Mouse (Mus musculus): ENCODE measurements around the gene Lima1. TPM values are rescaled to one million over a fixed set of nuclear protein-coding genes. Genes with fewer than 3 reads are reported as not detected.

Lima1 gene
- polyA plus RNA-seq, 1 experiment, result 18.3 TPM

DNA sequence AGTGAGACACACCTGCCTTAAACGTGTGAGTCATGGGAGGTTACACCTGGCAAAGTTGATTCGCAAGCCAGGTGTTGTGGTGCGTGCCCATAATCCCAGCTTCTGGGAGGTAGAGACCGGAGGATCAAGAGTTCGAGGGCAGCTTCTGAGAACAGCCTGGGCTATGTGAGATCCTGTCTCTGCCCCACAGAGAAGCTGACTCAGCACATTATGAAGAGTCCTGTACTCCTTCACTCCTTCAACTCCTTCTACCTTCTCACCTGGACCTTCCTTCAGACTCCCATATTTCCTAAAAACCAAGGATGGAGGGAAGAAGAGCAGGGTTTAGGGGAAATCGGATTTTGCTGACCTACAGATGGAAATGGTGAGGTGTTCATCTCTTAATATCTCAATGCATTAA is 61.6 kb downstream of the Lima1 start:
- peaks cover 2% of the 10 kb centered on the region; the same call in 1 of the 2 replicates for H3K4me1 ChIP-seq (ENCODE audit: control insufficient read depth, insufficient read depth, insufficient read length, low read length)
- H3K4me3 ChIP-seq (ENCODE audit: insufficient read depth, low read depth, low read length), result no peak overlapping the region
- no peak overlapping the region for H3K27ac ChIP-seq (replicated peaks; ENCODE audit: low read depth, low read length)

GRCm38 (mm10) chr15:99812097-99812496 is 63.2 kb downstream of the Lima1 start:
- Histone ChIP-seq H3K27ac (replicated peaks; ENCODE audit: low read depth, low read length) (no peak overlapping the region), H3K4me3 (ENCODE audit: insufficient read depth, low read depth, low read length) (no peak overlapping the region), H3K4me1 (ENCODE audit: control insufficient read depth, insufficient read depth, insufficient read length, low read length) (no peaks in the 10 kb centered on the region)

- Histone ChIP-seq H3K4me1 (ENCODE audit: control insufficient read depth, insufficient read depth, insufficient read length, low read length) (0 out of 2 replicates have a peak, but pooled peaks cover under 1% of the 10 kb centered on the region), H3K27ac (replicated peaks; ENCODE audit: low read depth, low read length) (no peak overlapping the region), H3K4me3 (ENCODE audit: insufficient read depth, low read depth, low read length) (no peak overlapping the region)
Observed at GRCm38 (mm10) chr15:99807776-99808735, 67.2 kb downstream of the Lima1 start.

DNA sequence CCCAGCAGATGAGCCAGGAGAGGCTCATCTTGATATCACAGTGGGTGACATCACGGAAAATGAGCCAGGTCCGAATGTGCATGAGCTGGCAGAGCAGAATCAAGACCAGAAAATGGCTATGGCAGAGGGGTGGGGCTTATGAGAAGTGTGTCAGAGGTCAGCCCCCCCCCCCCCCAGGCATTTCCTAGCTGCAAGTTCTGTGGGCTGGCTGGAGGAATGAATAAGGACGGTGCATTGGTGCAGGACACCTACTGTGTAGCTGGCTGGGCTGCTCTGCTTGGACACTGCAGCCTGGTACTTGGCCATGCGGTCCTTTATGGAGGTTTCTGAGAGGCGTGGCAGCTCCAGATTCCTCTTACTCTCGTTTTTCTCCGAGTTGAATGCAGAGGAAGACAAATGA is 69.1 kb downstream of the Lima1 start:
- Histone ChIP-seq H3K4me3 (ENCODE audit: insufficient read depth, low read depth, low read length) (no peak overlapping the region), H3K27ac (replicated peaks; ENCODE audit: low read depth, low read length) (no peak overlapping the region), H3K4me1 (ENCODE audit: control insufficient read depth, insufficient read depth, insufficient read length, low read length) (0 out of 2 replicates have a peak, but pooled peaks cover 4% of the 10 kb centered on the region)

GRCm38 (mm10) chr15:99805673-99806072 is 69.6 kb downstream of the Lima1 start:
- Histone ChIP-seq H3K4me1 (ENCODE audit: control insufficient read depth, insufficient read depth, insufficient read length, low read length) (0 out of 2 replicates have a peak, but pooled peaks cover 4% of the 10 kb centered on the region), H3K4me3 (ENCODE audit: insufficient read depth, low read depth, low read length) (no peak overlapping the region)

DNA sequence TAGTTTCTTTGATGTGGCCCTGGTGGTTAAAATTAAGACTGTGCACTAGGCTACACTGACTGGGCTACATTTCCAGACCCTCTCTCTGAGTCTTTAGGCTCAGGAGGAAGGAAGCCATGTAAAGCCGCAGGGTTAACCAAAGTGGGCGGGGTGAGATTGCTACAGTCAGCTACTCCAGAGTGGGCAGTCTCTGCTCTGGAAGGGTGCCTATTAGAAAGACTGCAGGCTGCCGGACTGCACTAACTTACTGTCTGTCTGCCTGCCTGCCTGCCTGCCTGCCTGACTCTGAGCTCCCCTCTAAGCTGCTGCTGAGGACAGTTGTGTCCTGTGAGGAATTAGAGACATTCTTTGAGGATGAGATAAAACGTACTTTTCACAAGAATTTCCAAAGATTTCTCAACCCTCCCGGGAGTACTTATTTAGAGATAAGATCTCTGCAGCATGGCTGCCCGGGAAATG is 72.0 kb downstream of the Lima1 start:
- H3K27ac ChIP-seq (replicated peaks; ENCODE audit: low read depth, low read length), result no peak overlapping the region
- 0 out of 2 replicates have a peak, but pooled peaks cover 4% of the 10 kb centered on the region for H3K4me1 ChIP-seq (ENCODE audit: control insufficient read depth, insufficient read depth, insufficient read length, low read length)
- H3K4me3 ChIP-seq (ENCODE audit: insufficient read depth, low read depth, low read length), result no peak overlapping the region

More at GRCm38 (mm10) chr15:99805673-99806072, 69.6 kb downstream of the Lima1 start:
- no peak overlapping the region for H3K27ac ChIP-seq (replicated peaks; ENCODE audit: low read depth, low read length)

DNA sequence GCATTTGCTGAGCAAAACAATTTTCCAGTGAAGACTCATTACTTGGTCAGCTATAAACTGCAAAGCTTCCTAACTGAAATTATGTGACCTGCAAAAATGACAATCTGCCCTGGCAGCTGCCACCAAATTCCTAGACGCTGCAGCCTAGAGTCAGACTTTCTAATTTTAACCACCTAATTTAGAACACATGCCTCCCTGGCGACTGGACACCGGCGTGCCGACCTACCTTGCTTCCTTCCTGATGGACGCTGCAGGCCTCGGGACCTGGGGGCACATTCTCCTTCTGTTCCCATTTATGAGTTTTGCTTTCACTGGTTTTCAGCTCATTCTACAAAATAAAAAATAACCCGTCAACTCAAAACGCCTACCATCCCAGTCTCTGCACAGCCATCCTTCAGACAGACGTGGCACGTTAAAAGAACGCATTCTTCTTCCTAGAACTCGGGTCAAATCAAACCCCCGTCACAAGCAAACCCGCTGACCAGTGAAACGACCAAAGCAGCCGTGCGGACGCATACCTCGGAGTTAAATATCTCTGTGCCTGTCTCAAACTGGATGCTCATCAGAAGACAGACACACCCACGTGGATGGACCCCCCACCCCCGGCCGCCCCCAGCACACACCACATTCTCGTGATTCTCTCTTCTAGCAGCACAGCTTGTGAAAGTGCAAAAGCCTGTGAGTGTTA is 73.2 kb downstream of the Lima1 start:
- Histone ChIP-seq H3K4me1 (ENCODE audit: control insufficient read depth, insufficient read depth, insufficient read length, low read length) (0 out of 2 replicates have a peak, but pooled peaks cover 4% of the 10 kb centered on the region), H3K27ac (replicated peaks; ENCODE audit: low read depth, low read length) (no peak overlapping the region), H3K4me3 (ENCODE audit: insufficient read depth, low read depth, low read length) (no peak overlapping the region)

DNA sequence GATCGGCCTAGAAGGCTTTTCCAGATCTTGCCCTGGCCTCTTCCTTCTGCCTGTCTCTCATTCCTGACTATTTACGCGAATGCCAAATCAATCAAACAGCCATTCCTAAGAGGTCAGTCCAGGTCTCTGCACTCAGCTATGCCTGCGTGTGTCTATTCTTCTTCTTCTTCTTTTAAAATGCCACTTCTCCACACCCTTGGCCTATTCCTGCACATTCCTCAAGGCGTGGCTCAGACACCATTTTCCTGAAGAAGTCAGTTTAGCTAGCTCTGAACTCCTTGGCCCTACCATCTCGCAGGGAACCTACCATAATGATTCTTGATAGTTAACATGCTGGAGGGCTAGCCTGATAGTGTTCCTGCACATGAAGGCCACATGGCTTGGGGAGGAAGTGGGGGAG is 75.5 kb downstream of the Lima1 start:
- H3K4me1 ChIP-seq (ENCODE audit: control insufficient read depth, insufficient read depth, insufficient read length, low read length), result 0 out of 2 replicates have a peak, but pooled peaks cover 4% of the 10 kb centered on the region
- no peak overlapping the region for H3K27ac ChIP-seq (replicated peaks; ENCODE audit: low read depth, low read length)
- no peak overlapping the region for H3K4me3 ChIP-seq (ENCODE audit: insufficient read depth, low read depth, low read length)

DNA sequence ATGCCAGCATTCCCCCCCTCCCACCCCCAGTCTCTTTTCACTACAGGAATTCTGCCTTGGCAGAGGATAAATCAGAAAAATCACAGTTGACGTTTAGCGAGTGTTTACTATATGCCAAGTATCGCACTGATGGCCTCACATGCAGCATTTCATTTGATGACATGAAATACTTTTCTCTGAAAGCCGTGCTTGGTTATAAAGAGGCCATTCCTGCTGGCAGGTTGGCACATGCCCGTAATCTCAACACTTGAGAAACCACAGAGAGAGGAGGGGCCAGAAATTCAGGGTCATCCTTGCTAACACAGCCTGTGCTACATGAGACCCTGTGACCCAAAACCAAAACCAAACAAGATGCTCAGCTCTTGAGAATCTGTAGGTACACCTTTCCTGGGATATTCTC is 77.4 kb downstream of the Lima1 start:
- Histone ChIP-seq H3K4me3 (ENCODE audit: insufficient read depth, low read depth, low read length) (no peak overlapping the region), H3K27ac (replicated peaks; ENCODE audit: low read depth, low read length) (no peak overlapping the region), H3K4me1 (ENCODE audit: control insufficient read depth, insufficient read depth, insufficient read length, low read length) (0 out of 2 replicates have a peak, but pooled peaks cover 2% of the 10 kb centered on the region)

DNA sequence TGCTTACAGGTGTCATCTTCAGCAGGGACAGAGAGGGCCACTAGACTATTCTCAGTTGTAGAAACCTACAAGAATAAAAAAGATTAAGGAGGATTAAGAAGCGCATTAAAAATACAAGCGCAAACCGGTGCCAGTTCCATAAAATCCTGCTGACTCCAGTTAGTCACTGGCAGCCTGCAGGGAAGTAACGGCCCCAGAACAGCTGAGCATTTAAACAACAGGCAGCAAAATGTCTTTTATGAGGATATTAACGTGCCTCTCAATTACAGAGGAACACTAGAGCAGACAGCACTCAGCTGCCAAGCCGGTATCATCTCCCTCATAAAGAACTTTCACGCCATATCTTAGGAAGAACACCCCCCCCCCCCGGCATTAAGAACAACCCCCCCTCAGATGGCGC is 78.5 kb downstream of the Lima1 start:
- no peak overlapping the region for H3K27ac ChIP-seq (replicated peaks; ENCODE audit: low read depth, low read length)
- no peak overlapping the region for H3K4me3 ChIP-seq (ENCODE audit: insufficient read depth, low read depth, low read length)
- no peaks in the 10 kb centered on the region for H3K4me1 ChIP-seq (ENCODE audit: control insufficient read depth, insufficient read depth, insufficient read length, low read length)

DNA sequence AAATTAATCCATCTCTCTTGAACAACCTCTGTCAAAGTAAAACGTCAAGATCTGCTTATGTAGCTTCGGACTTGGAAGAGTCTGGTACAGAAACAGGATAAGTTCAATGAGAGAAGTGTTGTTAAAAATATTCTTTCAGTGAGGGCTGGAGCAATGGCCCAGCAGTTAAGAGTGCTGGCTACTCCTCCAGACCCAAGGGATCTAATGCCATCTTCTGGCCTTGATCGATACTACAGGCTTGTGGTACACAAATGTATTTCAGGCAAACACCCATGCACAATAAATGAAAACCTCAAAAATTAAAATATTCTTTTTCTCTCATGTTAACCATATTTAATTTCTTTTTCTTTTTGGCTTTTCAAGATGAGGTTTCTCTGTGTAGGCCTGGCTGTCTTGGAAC is 79.2 kb downstream of the Lima1 start:
- Histone ChIP-seq H3K4me3 (ENCODE audit: insufficient read depth, low read depth, low read length) (no peak overlapping the region), H3K27ac (replicated peaks; ENCODE audit: low read depth, low read length) (no peak overlapping the region), H3K4me1 (ENCODE audit: control insufficient read depth, insufficient read depth, insufficient read length, low read length) (no peaks in the 10 kb centered on the region)

GRCm38 (mm10) chr15:99792221-99792815 is 82.9 kb downstream of the Lima1 start:
- Histone ChIP-seq H3K27ac (replicated peaks; ENCODE audit: low read depth, low read length) (no peak overlapping the region), H3K4me3 (ENCODE audit: insufficient read depth, low read depth, low read length) (no peak overlapping the region), H3K4me1 (ENCODE audit: control insufficient read depth, insufficient read depth, insufficient read length, low read length) (no peaks in the 10 kb centered on the region)

DNA sequence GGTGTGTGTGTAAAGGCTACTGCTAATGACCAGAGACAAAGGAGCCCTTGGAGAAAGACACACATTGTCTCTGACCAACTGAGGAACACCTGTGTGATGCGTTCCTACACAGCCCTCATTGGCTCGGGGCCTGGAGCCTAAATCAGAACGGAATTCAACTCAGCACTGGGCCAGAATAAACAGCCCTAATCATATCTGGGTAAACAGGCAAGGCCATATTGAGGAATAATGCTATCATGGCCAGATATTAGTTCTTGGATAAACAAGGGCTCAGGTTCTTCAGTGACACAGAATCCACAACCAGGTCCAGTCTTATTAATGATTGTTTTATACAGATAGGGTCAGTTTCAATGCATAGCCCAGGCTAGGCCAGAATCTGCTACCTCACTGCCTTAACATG is 84.3 kb downstream of the Lima1 start:
- no peak overlapping the region for H3K4me3 ChIP-seq (ENCODE audit: insufficient read depth, low read depth, low read length)
- H3K4me1 ChIP-seq (ENCODE audit: control insufficient read depth, insufficient read depth, insufficient read length, low read length), result no peaks in the 10 kb centered on the region
- H3K27ac ChIP-seq (replicated peaks; ENCODE audit: low read depth, low read length), result no peak overlapping the region

GRCm38 (mm10) chr15:99790464-99790863 is 84.8 kb downstream of the Lima1 start:
- Histone ChIP-seq H3K4me3 (ENCODE audit: insufficient read depth, low read depth, low read length) (no peak overlapping the region), H3K4me1 (ENCODE audit: control insufficient read depth, insufficient read depth, insufficient read length, low read length) (no peaks in the 10 kb centered on the region), H3K27ac (replicated peaks; ENCODE audit: low read depth, low read length) (no peak overlapping the region)

DNA sequence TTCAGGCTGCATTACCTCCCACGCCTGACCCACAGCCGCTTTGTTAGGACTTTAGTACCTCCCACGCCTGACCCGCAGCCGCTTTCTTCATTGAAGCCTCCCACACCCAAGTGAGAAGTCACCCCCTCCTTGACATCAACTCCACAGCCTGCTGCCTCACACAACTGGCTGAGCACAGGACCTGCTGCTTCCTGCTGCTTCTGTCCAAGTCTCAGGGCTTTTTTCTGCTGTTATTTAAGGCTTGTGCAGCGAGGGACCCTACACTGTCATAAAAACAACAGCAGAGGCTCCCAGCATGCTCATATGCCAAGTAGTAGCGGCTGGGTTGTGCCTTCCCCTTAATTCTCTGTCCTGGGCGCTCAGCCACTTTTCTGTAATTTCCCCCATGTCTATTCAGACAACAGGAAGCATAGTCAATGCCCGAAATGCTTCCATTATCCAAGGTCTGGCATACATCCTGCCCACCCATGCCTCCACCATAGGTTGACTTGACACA is 87.6 kb downstream of the Lima1 start:
- Histone ChIP-seq H3K4me1 (ENCODE audit: control insufficient read depth, insufficient read depth, insufficient read length, low read length) (no peaks in the 10 kb centered on the region), H3K4me3 (ENCODE audit: insufficient read depth, low read depth, low read length) (no peak overlapping the region), H3K27ac (replicated peaks; ENCODE audit: low read depth, low read length) (peak overlapping the region; percentile 37)

Measured in brown adipose tissue, adult 24 weeks (tissue).